In genomic region chr12:27926730-27927129, GRCm38 (mm10) we compare ENCODE assay signal across 25 mouse cellular contexts.
"Had no signal": no experiment of that assay in that cellular context is flagged by ENCODE, and none has a peak within 500 bp of the region (broad histone marks: within the 10 kb centered on the region; RNA-seq: fewer than 3 reads in every experiment).

No protein-coding gene starts in this region.

- DNase-seq: forebrain, postnatal 0 days; gastrocnemius, postnatal 14 days; gastrocnemius, postnatal 36 days; heart, adult 18-20 months; heart, postnatal 14 days; heart, postnatal 36 days; kidney, adult 11 months; kidney, adult 2 months; kidney, adult 9 months; kidney, postnatal 14 days; kidney, postnatal 36 days; layer of hippocampus, postnatal 36 days; left cerebral cortex, postnatal 4 days had no signal

- ATAC-seq: forebrain, postnatal 0 days; hindbrain, postnatal 0 days; intestine, embryonic 16.5 days; liver, embryonic 12.5 days had no signal

- H3K27ac ChIP-seq: heart, embryonic 10.5 days; heart, embryonic 13.5 days; heart, embryonic 15.5 days; hindbrain, embryonic 13.5 days; hindbrain, embryonic 15.5 days; hindbrain, postnatal 0 days; kidney, embryonic 15.5 days; kidney, postnatal 0 days; limb, embryonic 13.5 days; limb, embryonic 15.5 days; liver, embryonic 12.5 days had no signal

- H3K4me3 ChIP-seq: heart, embryonic 10.5 days; heart, embryonic 13.5 days; heart, embryonic 15.5 days; hindbrain, embryonic 13.5 days; hindbrain, embryonic 15.5 days; kidney, embryonic 15.5 days; limb, embryonic 13.5 days; limb, embryonic 15.5 days; liver, embryonic 12.5 days had no signal
